Mouse (Mus musculus) C2C12 (cell line): Measurements from ENCODE around the gene Zfp280b. TPM values are rescaled to one million over a fixed set of nuclear protein-coding genes. Genes with fewer than 3 reads are reported as not detected.

Source experiments
- H3K27me3 ChIP-seq: one replicate; pipeline ENCODE4 v1.6.1; 2011; ENCODE audit not compliant: control insufficient read depth, insufficient read depth, insufficient read length
- H3K36me3 ChIP-seq: one replicate; pipeline ENCODE4 v1.6.1; 2011; ENCODE audit not compliant: control insufficient read depth, insufficient read depth
- H3K4me3 ChIP-seq: one replicate; pipeline ENCODE4 v1.5.1; 2011; ENCODE audit warnings: mild to moderate bottlenecking, control low read depth; ENCODE audit not compliant: poor library complexity, insufficient read depth, severe bottlenecking
- H3K79me2 ChIP-seq: one replicate; pipeline ENCODE4 v1.6.1; 2011; ENCODE audit not compliant: control insufficient read depth, insufficient read depth
- H3K79me3 ChIP-seq: one replicate; pipeline ENCODE4 v1.6.1; 2011; ENCODE audit warnings: low read depth, control low read depth
- H3ac ChIP-seq: one replicate; pipeline ENCODE3; 2011; ENCODE audit warnings: low read depth; ENCODE audit not compliant: control insufficient read depth, insufficient read length
- CEBPB ChIP-seq: IDR thresholded peaks from one replicate; pipeline ENCODE4 v1.6.1; 2011; ENCODE audit warnings: low read depth, mild to moderate bottlenecking, control low read depth, moderate library complexity
- CTCF ChIP-seq: IDR thresholded peaks from one replicate; pipeline ENCODE4 v1.5.1; 2011; ENCODE audit not compliant: control insufficient read depth, insufficient read depth, insufficient read length
- FOSL1 ChIP-seq: IDR thresholded peaks from one replicate; pipeline ENCODE4 v1.8.0; 2011; ENCODE audit warnings: mild to moderate bottlenecking, low read length; ENCODE audit not compliant: poor library complexity, insufficient read depth, severe bottlenecking
- MAX ChIP-seq: IDR thresholded peaks from one replicate; pipeline ENCODE4 v1.6.1; 2011; ENCODE audit warnings: mild to moderate bottlenecking, control low read depth
- MYOD1 ChIP-seq: IDR thresholded peaks from one replicate; pipeline ENCODE4 v1.6.1; 2011; ENCODE audit warnings: low read depth; ENCODE audit not compliant: control insufficient read depth, insufficient read length
- MYOG ChIP-seq: IDR thresholded peaks from one replicate; pipeline ENCODE4 v1.6.1; 2011; ENCODE audit not compliant: control insufficient read depth, insufficient read length; ENCODE audit errors: extremely low read depth
- USF1 ChIP-seq: IDR thresholded peaks from one replicate; pipeline ENCODE4 v1.6.1; 2011; ENCODE audit warnings: low read depth, mild to moderate bottlenecking, control low read depth, moderate library complexity
- polyA plus RNA-seq: library from polyadenylated mRNA; unstranded; fragments of >200 nt; fragmentation: generic; extraction: Trizol; gene quantifications from one replicate; pipeline ENCODE4 v1.2.1, GENCODE M21; 2012; ENCODE audit warnings: missing spikeins

Gene Zfp280b
- polyA plus RNA-seq, 1 experiment, result 6.7 TPM

- Histone ChIP-seq H3K4me3 (no peak overlapping the region), H3ac (no peak overlapping the region), H3K36me3 (no peaks in the 10 kb centered on the region), H3K27me3 (no peaks in the 10 kb centered on the region), H3K79me2 (no peaks in the 10 kb centered on the region), H3K79me3 (no peaks in the 10 kb centered on the region)
- TF ChIP-seq USF1 (no peak), MYOG (no peak), CTCF (no peak), MYOD1 (no peak), CEBPB (no peak), FOSL1 (no peak), MAX (no peak)
These were observed 5.1 kb upstream of the Zfp280b start for GRCm38 (mm10) chr10:76027127-76028015.

GRCm38 (mm10) chr10:76028016-76028366 is 4.5 kb upstream of the Zfp280b start:
- no peak overlapping the region for H3K4me3 ChIP-seq
- peaks cover 5% of the 10 kb centered on the region for H3K79me2 ChIP-seq
- no peak overlapping the region for H3ac ChIP-seq
- no peaks in the 10 kb centered on the region for H3K36me3 ChIP-seq
- no peaks in the 10 kb centered on the region for H3K27me3 ChIP-seq
- TF ChIP-seq USF1 (no peak), MYOD1 (no peak), CTCF (no peak), MYOG (no peak), FOSL1 (no peak), CEBPB (no peak), MAX (no peak)
- H3K79me3 ChIP-seq, result peaks cover 4% of the 10 kb centered on the region

DNA sequence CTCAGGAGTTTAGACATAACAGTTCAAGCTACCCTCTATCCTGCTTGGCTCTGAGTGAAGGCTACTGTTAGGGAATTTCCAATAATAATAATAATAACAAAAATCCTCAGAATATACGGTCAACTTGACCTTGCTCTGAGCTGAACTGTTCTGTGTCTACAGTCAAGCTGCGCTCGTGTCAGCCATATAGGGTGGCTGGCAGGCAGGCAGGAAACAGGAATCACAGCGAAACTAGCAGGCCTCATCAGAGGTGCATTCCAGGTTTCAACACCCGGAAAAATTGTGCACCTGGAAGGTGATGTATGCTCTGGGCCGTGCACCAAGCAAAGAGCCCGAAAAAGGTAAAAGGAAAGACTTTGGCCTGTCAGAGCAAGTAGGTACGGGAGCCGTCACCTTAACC is 4.1 kb upstream of the Zfp280b start:
- Histone ChIP-seq H3K4me3 (no peak overlapping the region), H3K27me3 (no peaks in the 10 kb centered on the region), H3K79me2 (peaks cover 9% of the 10 kb centered on the region), H3ac (no peak overlapping the region), H3K79me3 (peaks cover 8% of the 10 kb centered on the region), H3K36me3 (no peaks in the 10 kb centered on the region)
- TF ChIP-seq USF1 (no peak), CEBPB (no peak), FOSL1 (no peak), MYOG (no peak), MYOD1 (no peak)

DNA sequence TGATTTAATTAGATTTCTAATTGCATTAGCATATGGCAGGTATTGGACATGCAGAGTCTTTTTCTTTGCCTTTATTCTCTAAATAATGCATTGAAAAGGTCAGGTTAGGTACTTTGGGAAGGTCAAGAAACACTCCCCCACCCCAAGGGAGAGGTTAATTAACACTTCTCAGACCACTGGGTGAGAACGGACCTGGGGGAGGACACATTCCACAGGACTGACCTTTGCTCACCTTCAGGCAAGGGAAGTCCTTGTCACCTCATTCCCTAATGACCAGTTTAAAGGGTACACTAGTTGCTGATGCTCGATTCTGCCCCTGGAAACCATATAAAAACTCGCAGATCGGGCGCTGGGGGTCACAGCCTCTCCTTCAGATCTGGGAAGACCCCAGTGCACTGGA is 3.2 kb upstream of the Zfp280b start:
- H3K79me3 ChIP-seq, result peaks cover 17% of the 10 kb centered on the region
- H3K36me3 ChIP-seq, result peaks cover 1% of the 10 kb centered on the region
- H3K27me3 ChIP-seq, result no peaks in the 10 kb centered on the region
- TF ChIP-seq MYOD1 (no peak), CEBPB (no peak), CTCF (no peak), MYOG (no peak), FOSL1 (no peak), MAX (no peak), USF1 (no peak)
- no peak overlapping the region for H3ac ChIP-seq
- peaks cover 18% of the 10 kb centered on the region for H3K79me2 ChIP-seq
- H3K4me3 ChIP-seq, result no peak overlapping the region

- Histone ChIP-seq H3K27me3 (no peaks in the 10 kb centered on the region), H3K36me3 (peaks cover 6% of the 10 kb centered on the region), H3K4me3 (no peak overlapping the region), H3K79me2 (peaks cover 30% of the 10 kb centered on the region), H3ac (no peak overlapping the region), H3K79me3 (peaks cover 27% of the 10 kb centered on the region)
- no peak for TF ChIP-seq USF1
- TF ChIP-seq MAX, result no peak
- no peak for TF ChIP-seq CTCF
- TF ChIP-seq CEBPB, result no peak
- no peak for TF ChIP-seq MYOG
- TF ChIP-seq MYOD1, result no peak
- no peak for TF ChIP-seq FOSL1
These were observed 2.0 kb upstream of the Zfp280b start for GRCm38 (mm10) chr10:76030496-76030895.

GRCm38 (mm10) chr10:76031511-76032401 is 694 bp upstream of the Zfp280b start:
- Histone ChIP-seq H3K79me2 (peaks cover 43% of the 10 kb centered on the region), H3K4me3 (peak overlapping the region; percentile 96), H3K27me3 (no peaks in the 10 kb centered on the region), H3K79me3 (peaks cover 37% of the 10 kb centered on the region), H3ac (no peak overlapping the region), H3K36me3 (peaks cover 15% of the 10 kb centered on the region)
- TF ChIP-seq MYOD1 (no peak), FOSL1 (no peak), MYOG (no peak), CTCF (no peak), USF1 (no peak), CEBPB (no peak), MAX (no peak)
